Mouse (Mus musculus): ENCODE data around the gene Trip11.

GRCm38 (mm10) chr12:101832179-101833114 lies 80.6 kb downstream of the Trip11 start:
- TF ChIP-seq GATA1 (IDR thresholded peaks at IDR 0.05; ENCODE audit: borderline replicate concordance, low read length) (no peak), FLI1 (IDR thresholded peaks at IDR 0.05; ENCODE audit: low read length) (no peak)

All from megakaryocyte, embryonic 14.5 days (primary cell).